Mouse (Mus musculus): ENCODE results near the gene Shank2.

DNA sequence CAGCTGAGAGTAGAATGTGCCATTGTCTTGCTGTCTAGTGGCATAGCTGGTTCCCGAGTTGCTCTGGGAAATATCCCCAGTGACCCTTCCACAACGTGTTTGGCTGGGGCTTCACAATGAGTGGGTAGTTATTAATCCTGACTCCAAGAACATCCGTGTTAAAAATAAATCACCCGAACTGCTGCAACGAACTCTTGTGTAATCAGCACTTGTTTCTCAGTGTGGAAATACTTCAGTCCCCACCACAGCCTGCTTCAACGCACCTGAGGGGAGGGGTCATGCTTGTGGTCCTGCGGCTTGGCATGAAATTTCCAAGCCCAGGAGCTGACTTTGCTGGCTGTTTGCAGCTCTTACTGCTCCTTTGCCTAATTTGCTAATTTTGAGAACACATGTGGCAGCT is 35.1 kb upstream of the Shank2 start:
- no peak for TF ChIP-seq CTCF (IDR thresholded peaks at IDR 0.05; ENCODE audit: extremely low read depth, insufficient read length, insufficient replicate concordance, low read depth, low read length)
- TF ChIP-seq POLR2A (IDR thresholded peaks at IDR 0.05; ENCODE audit: low read depth, low read length), result no peak

Data from small intestine, adult 2 months (tissue).